Mouse (Mus musculus) adrenal gland, adult (tissue): ENCODE data around the gene Dclk1.

Experiments used
- DNase-seq, 2 experiments: peaks; one replicate each; pipeline ENCODE4 v3.0.0; 2022 to 2023; ENCODE audit warnings: low spot score in 1 of 2; ENCODE audit not compliant: inconsistent age in 2 of 2

Dclk1 gene

DNA sequence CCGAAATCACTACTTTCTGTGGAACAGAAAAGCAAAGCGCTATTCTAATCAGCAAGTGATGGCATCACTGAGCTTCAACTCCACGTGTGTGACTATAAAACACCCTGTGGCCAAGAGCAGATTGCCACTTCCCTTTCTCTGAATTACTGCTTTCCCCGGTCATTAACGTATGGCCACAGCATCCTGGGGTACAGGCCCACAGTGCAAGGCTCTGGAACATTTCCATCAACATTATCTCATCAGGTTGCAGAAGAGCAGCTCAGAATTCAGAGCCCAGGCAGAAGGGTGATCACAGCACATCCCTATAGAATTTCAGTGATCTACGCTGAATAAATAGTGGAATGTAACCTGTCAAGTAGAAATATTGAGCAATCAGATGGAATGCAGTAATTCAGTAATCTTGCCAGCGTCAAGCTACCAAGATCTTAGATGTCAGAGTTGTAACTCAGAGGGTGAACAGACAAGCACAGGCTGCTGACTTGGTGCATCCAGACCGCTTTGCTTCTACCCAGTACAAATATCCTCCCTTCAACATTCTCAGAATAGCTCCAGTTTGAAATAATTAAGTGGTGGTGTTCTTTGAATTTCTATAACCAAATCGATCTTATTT is 293.5 kb downstream of the Dclk1 start:
- DNase-seq = no peak

DNA sequence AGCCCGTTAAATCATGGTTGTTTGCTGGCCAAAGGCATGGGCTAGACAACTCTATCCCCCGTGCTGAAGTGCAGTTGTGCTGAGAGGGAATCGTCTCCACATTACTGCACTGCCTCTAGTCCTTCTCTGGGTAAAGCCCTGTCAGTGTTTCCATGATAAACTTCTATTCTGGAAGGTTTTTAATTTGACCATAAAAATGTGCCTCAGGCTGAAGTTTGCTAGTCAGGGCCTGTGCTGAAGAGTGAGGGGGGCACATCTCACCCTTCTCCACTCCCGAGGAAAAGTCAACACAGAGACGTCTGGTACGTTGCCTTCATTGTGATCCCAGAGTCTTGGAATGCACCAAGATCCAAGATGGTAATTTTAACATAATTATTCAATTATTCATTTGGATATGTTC is 294.7 kb downstream of the Dclk1 start:
- no peak for DNase-seq

GRCm38 (mm10) chr3:55537714-55538113 is 295.6 kb downstream of the Dclk1 start:
- no peak for DNase-seq

GRCm38 (mm10) chr3:55539400-55539799 is 297.2 kb downstream of the Dclk1 start:
- DNase-seq = no peak

GRCm38 (mm10) chr3:55539811-55540293 is 297.7 kb downstream of the Dclk1 start:
- no peak for DNase-seq

GRCm38 (mm10) chr3:55540406-55541140 is 298.4 kb downstream of the Dclk1 start:
- DNase-seq = no peak

DNA sequence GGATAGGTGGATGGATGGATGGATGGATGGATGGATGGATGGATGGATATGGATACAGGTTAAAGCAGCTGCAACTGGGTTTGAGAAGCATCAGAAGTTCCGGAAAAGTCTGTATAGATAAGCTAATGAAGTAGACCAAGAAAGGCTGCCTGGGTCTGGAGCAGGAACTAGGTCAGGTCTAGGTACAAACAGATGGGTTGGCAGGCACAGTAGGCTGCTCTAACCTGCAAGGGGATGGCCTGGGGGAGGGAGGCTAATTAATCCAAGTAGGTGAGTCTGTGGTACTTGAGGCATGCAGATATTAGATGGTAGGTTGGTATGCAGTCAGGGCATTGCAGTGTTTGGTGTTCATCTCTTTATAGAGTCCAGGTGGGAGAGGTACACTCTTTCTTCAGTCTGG is 299.6 kb downstream of the Dclk1 start:
- DNase-seq = no peak

- DNase-seq = peak; percentile 17 to 63
These were observed 300.1 kb downstream of the Dclk1 start for GRCm38 (mm10) chr3:55542310-55542709.

DNA sequence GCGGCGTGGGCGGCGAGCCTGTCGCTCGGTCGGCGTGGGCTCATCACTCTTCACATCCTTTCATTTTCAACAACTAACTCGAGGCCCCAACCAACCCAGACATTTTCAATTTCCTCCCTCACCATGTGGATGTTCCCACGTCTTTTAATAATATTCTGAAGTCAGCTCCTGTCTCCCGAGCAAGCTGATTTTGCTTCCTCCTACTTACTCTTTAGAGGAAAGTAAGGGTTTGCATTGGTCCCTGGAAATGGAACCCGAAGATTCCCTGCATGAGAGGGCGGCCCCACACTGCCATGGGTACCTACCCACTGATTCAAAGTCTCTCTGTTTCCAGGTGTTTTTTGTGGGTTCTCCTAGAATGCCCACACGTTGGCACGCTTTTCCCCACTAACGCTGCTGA is 300.8 kb downstream of the Dclk1 start:
- no peak for DNase-seq

DNA sequence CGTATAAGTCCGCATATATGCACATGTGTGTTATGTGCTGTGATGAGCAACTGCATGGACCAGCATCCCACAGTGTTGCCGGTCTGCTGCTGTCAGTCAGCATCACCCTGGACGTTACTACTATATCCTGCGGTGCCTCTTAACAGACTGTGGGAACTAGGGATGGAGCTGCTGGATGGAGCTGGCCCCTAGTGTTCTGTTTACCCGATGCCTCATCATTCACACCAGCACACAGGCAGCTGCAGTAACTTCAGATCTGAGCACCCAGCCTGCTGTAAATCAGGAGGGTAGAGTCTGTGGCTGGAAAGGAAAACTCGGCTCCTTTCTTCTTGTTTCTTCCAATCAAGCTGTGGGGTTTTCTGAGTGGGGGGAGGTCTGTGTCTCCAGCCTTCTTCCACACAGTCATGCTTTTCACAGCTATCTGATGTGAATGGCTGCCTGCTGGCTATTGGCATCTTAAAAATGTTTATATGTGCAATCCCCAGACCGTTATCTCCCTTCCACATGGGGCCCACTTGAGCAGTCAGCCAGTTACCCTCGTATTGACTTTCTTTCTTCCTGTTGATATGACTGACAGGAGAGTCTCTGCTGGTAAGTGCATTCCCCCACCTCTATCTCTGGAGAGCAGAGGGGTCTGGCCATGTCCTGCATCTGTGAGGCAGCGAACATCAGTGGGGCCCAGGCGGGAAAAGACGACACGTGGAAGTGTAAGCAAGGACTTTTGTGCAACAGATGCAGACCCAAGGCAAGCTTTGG is 301.9 kb downstream of the Dclk1 start:
- DNase-seq = no peak

DNA sequence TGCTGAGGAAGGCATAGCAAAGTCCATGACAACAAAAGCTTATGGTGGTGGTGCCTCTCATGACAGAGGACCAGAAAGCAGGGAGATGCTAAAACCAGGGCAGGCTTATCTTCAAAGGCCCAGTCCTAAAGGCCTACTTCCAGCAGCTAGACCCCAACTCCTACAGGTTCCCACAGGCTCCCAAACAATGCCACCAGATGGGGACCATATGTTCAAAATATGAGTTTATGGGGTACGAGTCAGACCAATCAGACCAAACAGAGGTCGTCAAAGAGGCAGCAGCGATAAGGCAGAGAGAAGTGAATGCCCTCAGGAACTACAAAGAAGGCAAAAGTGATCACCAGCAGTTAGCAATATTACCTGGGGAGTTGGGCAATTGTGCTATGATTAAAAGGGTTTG is 303.1 kb downstream of the Dclk1 start:
- no peak for DNase-seq

- no peak for DNase-seq
These were observed 303.8 kb downstream of the Dclk1 start for GRCm38 (mm10) chr3:55545916-55546315.

DNA sequence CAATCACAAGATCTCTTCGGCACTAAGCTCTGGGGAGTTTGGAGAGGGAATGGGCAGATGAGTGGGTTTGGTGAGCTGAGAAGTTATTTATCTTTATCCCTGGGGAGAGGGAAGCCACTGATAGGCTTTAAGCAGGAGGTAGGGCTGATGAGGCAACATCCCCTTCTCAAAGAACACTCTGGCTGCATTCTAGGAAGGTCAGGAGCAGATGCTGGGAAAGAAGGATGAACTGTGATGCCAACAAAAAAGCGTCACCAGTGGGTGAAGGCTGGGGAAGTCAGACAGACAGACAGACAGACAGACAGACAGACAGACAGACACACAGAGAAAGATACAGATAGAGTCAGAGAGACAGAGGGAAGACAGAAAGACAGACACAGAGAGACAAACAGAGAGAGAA is 304.9 kb downstream of the Dclk1 start:
- no peak for DNase-seq

- peak in 1 of 2 experiments; percentile 46 for DNase-seq
These were observed 307.2 kb downstream of the Dclk1 start for GRCm38 (mm10) chr3:55549376-55549775.

GRCm38 (mm10) chr3:55550962-55551361 is 308.8 kb downstream of the Dclk1 start:
- no peak for DNase-seq

- no peak for DNase-seq
These were observed 309.7 kb downstream of the Dclk1 start for GRCm38 (mm10) chr3:55551912-55552311.

DNA sequence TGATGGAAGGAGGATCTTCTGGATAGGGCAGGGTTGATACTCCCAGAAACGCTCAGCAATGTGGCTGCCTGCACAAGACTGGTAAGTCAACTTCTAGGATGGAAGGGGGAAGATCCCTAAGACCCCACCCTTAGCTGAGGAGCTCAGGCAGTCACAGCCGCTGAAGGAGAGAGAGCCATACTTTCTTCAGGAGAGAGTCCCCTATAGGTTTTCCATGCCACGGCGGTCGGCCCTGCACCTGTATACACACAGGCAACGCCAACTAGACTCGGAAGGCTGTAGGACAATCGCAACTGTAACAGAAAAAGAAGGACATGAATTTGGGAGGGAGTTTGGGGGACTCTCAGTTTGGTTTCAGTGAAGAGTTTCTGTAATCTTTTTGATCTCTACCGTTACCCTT is 310.9 kb downstream of the Dclk1 start:
- no peak for DNase-seq

DNA sequence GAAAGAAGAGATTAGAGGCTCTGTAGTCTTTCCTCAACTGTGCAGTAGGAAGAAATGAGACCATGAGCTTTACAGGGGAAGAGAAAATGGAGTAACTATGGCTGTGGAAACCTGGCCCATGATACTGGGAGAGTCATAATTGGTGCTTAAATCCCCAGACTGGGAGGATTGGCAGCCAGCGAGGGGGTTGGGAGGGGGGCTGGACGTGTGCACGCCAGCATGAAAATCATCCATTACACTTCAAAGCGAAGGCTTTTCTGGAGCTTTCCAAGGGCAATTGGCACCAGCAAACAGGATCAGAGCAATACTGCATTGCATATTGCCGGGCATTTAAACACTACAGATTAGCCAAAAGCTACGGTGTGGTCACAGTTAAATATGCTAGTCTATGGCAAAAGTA is 313.7 kb downstream of the Dclk1 start:
- DNase-seq = no peak

DNA sequence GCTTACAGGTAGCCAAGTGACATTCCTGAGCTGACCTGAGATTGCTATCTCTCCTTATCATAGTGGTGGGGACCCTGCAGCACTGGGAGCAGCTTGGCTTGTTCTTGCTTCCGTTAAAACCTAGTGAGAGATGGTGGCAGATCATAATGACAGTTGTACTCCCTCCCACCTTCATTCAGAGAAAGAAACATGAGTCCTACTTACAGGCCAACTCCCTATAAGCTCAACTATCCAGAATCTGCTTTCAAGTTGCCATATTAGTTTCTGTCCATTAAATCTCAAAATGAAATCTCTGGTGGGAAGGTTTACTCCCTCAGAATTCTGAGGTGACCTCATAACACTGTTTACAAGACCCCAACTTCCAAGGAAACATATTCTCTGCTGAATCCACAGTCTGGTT is 316.4 kb downstream of the Dclk1 start:
- DNase-seq = no peak

DNA sequence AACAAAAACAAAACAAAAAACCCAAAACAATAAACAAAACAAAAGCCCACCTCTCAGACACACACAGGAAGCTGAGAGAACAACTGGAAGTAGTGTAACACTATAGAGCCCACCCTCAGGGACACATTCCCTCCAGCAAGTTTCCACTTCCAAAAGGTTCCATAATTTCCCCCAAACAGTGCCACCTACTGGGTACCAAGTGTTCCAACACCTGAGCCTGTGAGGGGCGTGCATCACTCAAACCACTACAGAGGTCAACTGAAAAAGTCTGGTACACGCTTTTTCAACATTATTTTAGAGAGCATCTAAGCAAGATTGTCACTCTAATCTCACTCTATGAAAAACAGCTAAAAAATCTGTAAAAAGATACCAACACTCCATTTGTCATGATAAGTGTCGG is 325.3 kb downstream of the Dclk1 start:
- DNase-seq = no peak

- DNase-seq = no peak
These were observed 327.4 kb downstream of the Dclk1 start for GRCm38 (mm10) chr3:55569539-55569938.

DNA sequence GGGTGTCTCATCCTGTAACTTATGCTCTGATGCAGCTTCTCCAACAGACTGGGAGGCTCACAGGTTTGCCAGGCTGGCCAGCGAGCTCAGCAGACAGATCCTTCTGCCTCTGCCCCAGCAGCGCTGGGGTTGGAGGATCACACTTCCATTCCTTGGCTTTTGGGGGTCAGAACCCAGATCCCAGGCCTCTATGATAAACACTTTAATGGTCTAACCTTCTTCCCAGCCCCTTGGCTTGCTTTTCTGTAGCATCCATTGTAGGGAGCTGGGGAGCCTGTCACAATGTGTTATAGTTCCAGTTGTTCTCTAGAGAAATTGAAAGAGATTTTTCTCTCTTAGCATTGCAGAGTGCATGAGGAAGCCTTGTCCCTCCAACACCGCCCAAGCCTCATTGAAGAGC is 328.9 kb downstream of the Dclk1 start:
- no peak for DNase-seq
